Mouse (Mus musculus) G1E (cell line): Measurements from ENCODE around the gene Egfem1. TPM values are rescaled to one million over a fixed set of nuclear protein-coding genes. Genes with fewer than 3 reads are reported as not detected.

Experiments
- ATAC-seq: 2 replicates; pipeline ENCODE4 v1.8.0; 2016; ENCODE audit warnings: mild to moderate bottlenecking; ENCODE audit not compliant: insufficient number of reproducible peaks, poor library complexity, low FRiP score, severe bottlenecking; ENCODE audit errors: extremely low read depth
- DNase-seq: peaks from one replicate; pipeline ENCODE4 v3.0.0; 2012; ENCODE audit warnings: low spot score
- H3K27me3 ChIP-seq: 2 replicates; pipeline ENCODE4 v1.6.1; 2012; ENCODE audit warnings: mild to moderate bottlenecking, low read length, inconsistent platforms; ENCODE audit not compliant: insufficient read depth
- H3K36me3 ChIP-seq: replicated peaks from 2 replicates; pipeline ENCODE3; 2012; ENCODE audit warnings: mild to moderate bottlenecking, inconsistent platforms
- H3K4me1 ChIP-seq: 2 replicates; pipeline ENCODE4 v1.6.1; 2012; ENCODE audit warnings: low read depth, low read length, inconsistent platforms, mixed read lengths; ENCODE audit not compliant: insufficient read depth
- H3K4me3 ChIP-seq: 2 replicates; pipeline ENCODE4 v1.5.1; 2012; ENCODE audit warnings: low read depth, mild to moderate bottlenecking, inconsistent platforms, low read length, moderate library complexity, mixed read lengths
- H3K9me3 ChIP-seq: replicated peaks from 2 replicates; pipeline ENCODE4 v1.6.1; 2012; ENCODE audit warnings: inconsistent platforms
- CTCF ChIP-seq: IDR thresholded peaks from 2 replicates; pipeline ENCODE4 v1.5.1; 2012; ENCODE audit warnings: low read depth, low read length, inconsistent platforms, mixed read lengths
- GATA1 ChIP-seq: IDR thresholded peaks from 2 replicates; pipeline ENCODE4 v1.6.1; 2012; ENCODE audit warnings: borderline replicate concordance, low read length, inconsistent platforms, mixed read lengths
- GATA2 ChIP-seq: IDR thresholded peaks from 2 replicates; pipeline ENCODE4 v1.6.1; 2012; ENCODE audit warnings: low read depth, low read length, inconsistent platforms, borderline replicate concordance
- POLR2AphosphoS5 ChIP-seq: IDR thresholded peaks from 2 replicates; pipeline ENCODE4 v1.6.1; 2012; ENCODE audit warnings: low read depth, low read length, inconsistent platforms; ENCODE audit not compliant: insufficient replicate concordance
- TAL1 ChIP-seq: conservative IDR thresholded peaks from 2 replicates; pipeline ENCODE4 v1.6.1; 2012; ENCODE audit warnings: low read depth, low read length, inconsistent platforms, mixed read lengths
- polyA plus RNA-seq: library from polyadenylated mRNA; stranded (reverse); fragments of >175 nt; gene quantifications from 2 replicates; pipeline ENCODE4 v1.2.3, GENCODE M21; 2012
- total RNA-seq, 2 experiments: library from RNA; stranded (forward) in 1 of 2; stranded (reverse) in 1 of 2; fragments of 200-1000 nt in 1 of 2; fragments of >200 nt in 1 of 2; fragmentation: Nextera tagmentation in 1 of 2; gene quantifications; 2 replicates each; pipeline ENCODE4 v1.2.3; 2014 to 2017

Egfem1 gene
- total and polyA plus RNA-seq, 3 experiments: 0.22 TPM; not detected in 2

DNA sequence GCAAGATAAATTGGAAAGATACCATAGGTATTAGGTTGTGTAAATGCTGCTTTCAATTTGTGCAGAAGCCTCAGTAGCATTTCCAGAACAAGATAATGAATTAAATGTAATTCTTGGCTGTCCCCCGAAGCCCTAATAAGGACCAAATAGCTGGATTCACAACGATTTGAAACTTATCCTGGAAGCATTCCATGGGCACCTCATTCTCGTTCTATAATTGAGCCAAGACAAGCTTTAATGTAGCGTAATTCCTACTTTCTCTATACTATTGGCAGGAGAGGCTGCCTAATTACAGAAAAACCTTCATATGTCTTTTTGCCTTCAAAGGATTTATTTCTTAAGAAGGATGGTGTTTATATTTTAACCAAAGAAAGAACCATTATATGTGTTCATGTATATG lies 18.7 kb upstream of the Egfem1 start:
- Histone ChIP-seq H3K36me3 (no peaks in the 10 kb centered on the region), H3K27me3 (no peaks in the 10 kb centered on the region), H3K4me3 (no peak overlapping the region), H3K9me3 (no peaks in the 10 kb centered on the region), H3K4me1 (no peaks in the 10 kb centered on the region)
- TF ChIP-seq GATA2: no peak
- no peak for TF ChIP-seq CTCF
- no peak for TF ChIP-seq GATA1
- no peak for TF ChIP-seq POLR2AphosphoS5
- no peak for TF ChIP-seq TAL1
- no peak for DNase-seq
- no peak for ATAC-seq

DNA sequence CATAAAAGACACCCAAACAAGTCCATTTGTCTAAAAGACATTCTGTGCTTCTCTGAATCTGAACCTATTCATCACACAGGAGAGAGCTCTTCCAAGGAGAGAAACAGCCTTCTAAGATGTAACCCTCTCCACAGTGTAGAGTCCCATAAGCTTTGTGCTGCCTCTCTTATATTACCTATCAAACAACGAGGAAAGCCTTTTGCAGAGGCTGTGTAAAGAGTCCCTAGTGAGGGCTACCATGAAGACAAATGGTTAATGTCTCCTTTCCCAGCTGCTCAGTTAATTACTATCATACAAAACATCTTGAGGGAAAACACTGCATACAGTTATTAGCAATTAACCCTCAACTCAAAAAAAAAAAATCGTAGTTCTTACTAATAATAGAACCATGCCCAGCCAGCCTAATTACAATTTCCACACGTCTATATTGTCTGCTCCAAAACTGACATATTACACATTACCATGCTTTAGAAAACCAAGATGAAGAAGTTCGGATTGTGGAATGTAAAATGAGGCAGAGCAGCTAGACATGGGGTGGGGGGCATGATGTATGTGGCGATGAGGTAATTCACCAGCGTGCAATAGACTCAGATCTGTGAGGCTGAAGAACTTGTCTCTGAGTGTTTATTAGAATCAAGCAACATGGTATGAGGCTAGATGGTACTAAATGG lies 13.3 kb upstream of the Egfem1 start:
- ATAC-seq (no peak), DNase-seq (no peak)
- H3K27me3 ChIP-seq: no peaks in the 10 kb centered on the region

GRCm38 (mm10) chr3:29071315-29071714 lies 10.5 kb upstream of the Egfem1 start:
- no peak for DNase-seq
- TF ChIP-seq POLR2AphosphoS5 (no peak), CTCF (no peak), GATA2 (no peak), TAL1 (no peak), GATA1 (no peak)
- Histone ChIP-seq H3K4me1 (no peaks in the 10 kb centered on the region), H3K27me3 (no peaks in the 10 kb centered on the region), H3K36me3 (no peaks in the 10 kb centered on the region), H3K4me3 (no peak overlapping the region), H3K9me3 (no peaks in the 10 kb centered on the region)
- no peak for ATAC-seq

More for the DNA sequence above, 13.3 kb upstream of the Egfem1 start:
- Histone ChIP-seq H3K4me3 (no peak overlapping the region), H3K4me1 (no peaks in the 10 kb centered on the region), H3K36me3 (no peaks in the 10 kb centered on the region), H3K9me3 (no peaks in the 10 kb centered on the region)
- no peak for TF ChIP-seq GATA2
- no peak for TF ChIP-seq POLR2AphosphoS5
- no peak for TF ChIP-seq GATA1
- TF ChIP-seq CTCF: no peak
- TF ChIP-seq TAL1: no peak

- DNase-seq: no peak
- TF ChIP-seq TAL1: no peak
- no peak for TF ChIP-seq CTCF
- TF ChIP-seq POLR2AphosphoS5: no peak
- TF ChIP-seq GATA1: no peak
- TF ChIP-seq GATA2: no peak
- Histone ChIP-seq H3K27me3 (no peaks in the 10 kb centered on the region), H3K4me3 (no peak overlapping the region), H3K4me1 (no peaks in the 10 kb centered on the region), H3K36me3 (no peaks in the 10 kb centered on the region), H3K9me3 (no peaks in the 10 kb centered on the region)
- ATAC-seq: no peak
These were observed 306 bp upstream of the Egfem1 start for GRCm38 (mm10) chr3:29081517-29081916.

- H3K4me3 ChIP-seq: no peak overlapping the region
- TF ChIP-seq POLR2AphosphoS5 (no peak), GATA2 (no peak), GATA1 (no peak), TAL1 (no peak), CTCF (no peak)
- no peaks in the 10 kb centered on the region for H3K4me1 ChIP-seq
- no peaks in the 10 kb centered on the region for H3K9me3 ChIP-seq
- ATAC-seq (no peak), DNase-seq (no peak)
- H3K27me3 ChIP-seq: no peaks in the 10 kb centered on the region
- H3K36me3 ChIP-seq: no peaks in the 10 kb centered on the region
These were observed 623 bp downstream of the Egfem1 start for GRCm38 (mm10) chr3:29082296-29082995.

DNA sequence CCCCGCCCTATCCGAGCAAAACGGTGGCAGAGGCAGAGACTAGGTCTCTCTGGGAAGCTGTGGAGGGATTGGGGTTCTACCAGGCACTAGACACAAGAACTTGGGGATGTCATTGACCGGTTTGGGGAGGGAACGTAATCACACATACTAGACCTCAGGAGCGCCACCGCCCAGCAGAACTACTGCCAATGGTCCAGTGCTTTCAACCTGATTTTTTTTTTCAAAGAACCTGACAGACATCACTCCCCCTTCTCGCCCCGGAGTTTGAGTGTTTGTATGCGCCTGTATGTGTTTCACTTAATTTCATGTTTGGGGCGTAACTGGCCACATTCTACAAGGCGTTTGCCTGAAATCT lies 1.1 kb downstream of the Egfem1 start:
- H3K27me3 ChIP-seq: no peaks in the 10 kb centered on the region
- DNase-seq (no peak), ATAC-seq (no peak)
- no peaks in the 10 kb centered on the region for H3K4me1 ChIP-seq
- no peak overlapping the region for H3K4me3 ChIP-seq
- H3K36me3 ChIP-seq: no peaks in the 10 kb centered on the region
- TF ChIP-seq CTCF (no peak), POLR2AphosphoS5 (no peak), GATA2 (no peak), GATA1 (no peak), TAL1 (no peak)
- no peaks in the 10 kb centered on the region for H3K9me3 ChIP-seq
